Mouse (Mus musculus): Measurements from ENCODE around the gene Aurkb. TPM values are rescaled to one million over a fixed set of nuclear protein-coding genes. Genes with fewer than 3 reads are reported as not detected.

Aurkb gene
- polyA plus RNA-seq, 1 experiment: 44.0 TPM

DNA sequence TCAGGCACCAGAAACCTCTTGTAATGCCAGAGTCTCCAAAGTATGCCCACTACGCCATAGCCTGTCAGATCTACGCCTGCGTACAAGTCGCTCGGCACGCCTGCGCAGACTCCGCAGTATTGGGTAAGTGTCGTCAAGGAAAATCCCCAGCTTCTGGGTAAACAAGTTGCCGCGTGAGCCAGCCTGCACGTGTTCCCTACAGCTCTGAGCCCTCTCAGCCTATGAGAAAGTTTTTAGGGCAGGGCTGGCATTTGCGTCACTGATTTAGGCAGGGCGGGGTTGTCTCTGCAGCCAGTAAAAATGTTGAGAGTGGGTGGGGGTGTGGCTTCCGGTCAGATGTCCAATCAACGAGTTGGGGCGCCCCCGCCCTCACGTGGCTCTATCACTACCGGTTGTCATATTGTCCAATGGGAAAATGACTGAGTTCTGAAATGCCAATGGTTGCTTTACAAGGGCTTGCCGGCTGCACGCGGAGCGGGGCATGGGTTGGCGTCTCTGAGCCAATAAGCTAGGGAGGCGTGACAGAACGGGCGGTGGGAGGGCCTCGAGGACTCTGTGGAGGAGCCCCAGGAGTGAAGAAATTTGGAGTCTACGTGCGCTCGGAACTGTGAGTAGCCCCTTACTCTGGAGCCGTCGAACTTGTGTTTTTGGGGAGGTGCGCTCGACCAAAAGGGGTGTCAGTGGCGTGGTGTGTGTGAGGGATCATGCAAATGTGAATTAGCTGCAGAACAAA, 49.4 kb downstream of the Aurkb start, which contains the start of gene Per1:
Per1 (plus strand) TSS at position 521 of the 733 bp plus-strand sequence.
- TF ChIP-seq CTCF (IDR thresholded peaks at IDR 0.05; ENCODE audit: borderline replicate concordance, insufficient read depth, low read length) (no peak), POLR2A (IDR thresholded peaks at IDR 0.05; ENCODE audit: low read depth, low read length) (peak; percentile 78)
- H3K4me1 ChIP-seq (ENCODE audit: control insufficient read depth, insufficient read depth, low read length): peaks cover 11% of the 10 kb centered on the region
- H3K27ac ChIP-seq (ENCODE audit: insufficient read depth, low read length): peak within 1 kb of the TSS; percentile 72
- peak within 1 kb of the TSS; percentile 68 for H3K4me3 ChIP-seq (ENCODE audit: insufficient read depth, low read length)

DNA sequence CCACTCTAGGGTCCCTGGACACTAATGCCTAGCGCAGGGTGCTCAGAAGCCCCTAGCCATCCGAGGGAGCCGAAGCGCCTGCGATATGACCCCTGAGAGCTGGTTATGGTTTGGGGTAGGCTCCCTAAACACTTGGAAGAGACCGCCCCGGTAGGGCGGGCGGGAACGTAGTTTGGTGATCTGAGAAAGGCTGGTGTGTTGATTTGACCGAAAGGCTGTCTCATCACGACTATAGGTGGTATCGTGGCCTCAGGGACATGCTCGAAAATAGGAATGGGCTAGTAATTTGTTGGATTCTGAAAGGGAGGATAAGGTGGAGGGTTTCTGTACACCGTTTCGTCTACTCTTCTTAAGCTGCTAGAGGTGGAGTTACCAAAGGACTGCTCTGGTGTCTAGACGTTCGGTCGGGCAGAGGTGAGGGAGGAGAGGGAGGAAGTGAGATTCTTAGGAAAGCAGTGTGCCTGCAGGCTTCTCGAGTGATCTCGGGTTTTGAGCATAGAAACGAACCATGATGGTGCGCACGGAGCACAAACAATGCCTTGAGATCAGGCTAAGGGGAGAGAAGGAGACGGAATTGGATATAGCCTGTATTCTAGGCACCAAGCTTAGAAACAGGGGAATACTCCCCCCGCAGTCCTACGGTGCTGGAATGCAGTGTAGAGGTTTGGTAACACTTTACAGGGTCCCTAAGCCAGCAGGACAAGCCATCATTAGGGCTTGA, 50.2 kb downstream of the Aurkb start:
- H3K4me3 ChIP-seq (ENCODE audit: insufficient read depth, low read length): peak overlapping the region; percentile 68
- peaks cover 9% of the 10 kb centered on the region for H3K4me1 ChIP-seq (ENCODE audit: control insufficient read depth, insufficient read depth, low read length)
- H3K27ac ChIP-seq (ENCODE audit: insufficient read depth, low read length): peak overlapping the region; percentile 48
- TF ChIP-seq POLR2A (IDR thresholded peaks at IDR 0.05; ENCODE audit: low read depth, low read length) (no peak), CTCF (IDR thresholded peaks at IDR 0.05; ENCODE audit: borderline replicate concordance, insufficient read depth, low read length) (no peak)

DNA sequence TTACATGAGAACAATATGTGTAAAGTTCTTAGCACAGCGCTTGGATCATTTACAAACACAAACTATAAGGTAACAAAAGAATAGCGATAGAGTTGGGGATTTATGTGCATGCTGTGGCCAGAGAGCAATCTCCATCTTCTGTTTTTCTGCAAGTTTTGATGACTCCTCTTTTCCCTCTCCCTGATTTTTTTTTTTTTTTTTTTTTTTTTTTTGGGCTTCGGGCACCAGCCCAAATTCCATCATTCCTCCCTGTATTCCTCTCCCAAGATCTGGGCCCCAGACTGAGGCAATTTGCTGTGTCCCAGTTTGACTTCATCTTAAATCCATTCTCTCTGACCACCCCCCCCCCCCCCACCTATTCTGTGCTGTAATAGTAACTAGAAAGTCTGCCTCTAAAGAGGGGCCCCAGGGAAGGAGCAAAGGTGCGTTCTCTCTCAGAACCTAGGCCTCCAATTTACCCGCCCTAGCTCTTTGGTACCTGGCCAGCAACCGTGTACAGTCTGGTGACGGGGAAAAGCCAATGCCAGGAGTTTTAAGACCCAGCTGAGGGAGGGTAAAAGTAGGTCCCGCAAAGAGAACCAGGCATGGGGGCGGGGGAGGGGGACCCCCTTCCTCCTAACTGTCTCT, 51.0 kb downstream of the Aurkb start:
- peaks cover 12% of the 10 kb centered on the region for H3K4me1 ChIP-seq (ENCODE audit: control insufficient read depth, insufficient read depth, low read length)

GRCm38 (mm10) chr11:69096987-69097900, 51.8 kb downstream of the Aurkb start:
- H3K4me3 ChIP-seq (ENCODE audit: insufficient read depth, low read length): peak overlapping the region; percentile 24
- peak; percentile 51 for TF ChIP-seq POLR2A (IDR thresholded peaks at IDR 0.05; ENCODE audit: low read depth, low read length)
- no peak for TF ChIP-seq CTCF (IDR thresholded peaks at IDR 0.05; ENCODE audit: borderline replicate concordance, insufficient read depth, low read length)
- H3K4me1 ChIP-seq (ENCODE audit: control insufficient read depth, insufficient read depth, low read length): peaks cover 12% of the 10 kb centered on the region
- peak overlapping the region; percentile 92 for H3K27ac ChIP-seq (ENCODE audit: insufficient read depth, low read length)

More for the DNA sequence above, 51.0 kb downstream of the Aurkb start:
- Histone ChIP-seq H3K4me3 (ENCODE audit: insufficient read depth, low read length) (peak overlapping the region; percentile 68), H3K27ac (ENCODE audit: insufficient read depth, low read length) (peak overlapping the region; percentile 92)
- TF ChIP-seq CTCF (IDR thresholded peaks at IDR 0.05; ENCODE audit: borderline replicate concordance, insufficient read depth, low read length) (no peak), POLR2A (IDR thresholded peaks at IDR 0.05; ENCODE audit: low read depth, low read length) (no peak)

GRCm38 (mm10) chr11:69098039-69098761, 52.8 kb downstream of the Aurkb start:
- Histone ChIP-seq H3K27ac (ENCODE audit: insufficient read depth, low read length) (peak overlapping the region; percentile 87), H3K4me3 (ENCODE audit: insufficient read depth, low read length) (no peak overlapping the region), H3K4me1 (ENCODE audit: control insufficient read depth, insufficient read depth, low read length) (peaks cover 12% of the 10 kb centered on the region)
- TF ChIP-seq POLR2A (IDR thresholded peaks at IDR 0.05; ENCODE audit: low read depth, low read length) (peak; percentile 26; the same call in 1 of the 2 replicates), CTCF (IDR thresholded peaks at IDR 0.05; ENCODE audit: borderline replicate concordance, insufficient read depth, low read length) (no peak)

- no peak for TF ChIP-seq CTCF (IDR thresholded peaks at IDR 0.05; ENCODE audit: borderline replicate concordance, insufficient read depth, low read length)
- peak; percentile 37 for TF ChIP-seq POLR2A (IDR thresholded peaks at IDR 0.05; ENCODE audit: low read depth, low read length)
- H3K4me3 ChIP-seq (ENCODE audit: insufficient read depth, low read length): peak overlapping the region; percentile 76
- peak overlapping the region; percentile 70 for H3K27ac ChIP-seq (ENCODE audit: insufficient read depth, low read length)
- peaks cover 12% of the 10 kb centered on the region for H3K4me1 ChIP-seq (ENCODE audit: control insufficient read depth, insufficient read depth, low read length)
Measured at GRCm38 (mm10) chr11:69098762-69099091, 53.3 kb downstream of the Aurkb start.

DNA sequence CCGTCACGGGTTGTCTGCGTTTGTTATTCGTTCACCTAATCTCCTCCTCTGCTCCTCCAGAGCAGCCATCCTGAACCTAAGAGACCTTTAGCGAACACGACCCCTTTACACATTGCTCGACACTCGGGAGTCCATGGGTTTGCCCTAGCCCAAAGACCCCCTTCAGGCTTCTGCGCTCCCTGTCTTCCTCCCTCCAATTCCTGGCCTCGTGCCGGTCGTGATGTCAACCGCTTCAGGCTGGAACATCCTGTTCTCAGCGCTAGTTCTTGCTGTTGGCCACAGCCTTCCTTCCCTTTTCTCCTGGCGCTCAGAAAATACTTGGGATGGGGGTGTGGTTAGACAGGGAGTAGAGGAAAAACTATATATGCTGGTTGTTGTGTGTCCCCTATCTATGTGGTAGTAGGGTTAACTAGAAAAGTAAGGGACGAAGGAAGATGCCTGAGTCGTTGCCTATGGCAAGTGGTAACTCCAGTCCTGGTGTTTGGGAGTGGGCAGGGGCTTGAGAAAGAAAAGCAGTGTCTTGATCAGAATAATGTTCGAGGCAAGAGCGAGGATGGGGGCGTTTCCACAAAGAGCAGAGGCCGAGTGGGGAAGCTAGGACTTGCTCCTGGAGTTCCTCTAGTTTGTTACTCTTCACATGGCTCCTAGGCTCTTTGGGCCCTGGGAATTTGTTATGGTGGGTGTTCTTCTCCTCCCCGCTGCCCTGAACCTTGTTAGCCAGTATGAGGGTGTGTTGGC, 53.9 kb downstream of the Aurkb start:
- H3K27ac ChIP-seq (ENCODE audit: insufficient read depth, low read length): peak overlapping the region; percentile 70
- peaks cover 12% of the 10 kb centered on the region for H3K4me1 ChIP-seq (ENCODE audit: control insufficient read depth, insufficient read depth, low read length)
- peak overlapping the region; percentile 76 for H3K4me3 ChIP-seq (ENCODE audit: insufficient read depth, low read length)
- TF ChIP-seq POLR2A (IDR thresholded peaks at IDR 0.05; ENCODE audit: low read depth, low read length): peak; percentile 44
- no peak for TF ChIP-seq CTCF (IDR thresholded peaks at IDR 0.05; ENCODE audit: borderline replicate concordance, insufficient read depth, low read length)

- TF ChIP-seq POLR2A (IDR thresholded peaks at IDR 0.05; ENCODE audit: low read depth, low read length) (no peak; the same call in none of the 2 replicates), CTCF (IDR thresholded peaks at IDR 0.05; ENCODE audit: borderline replicate concordance, insufficient read depth, low read length) (no peak)
Measured at GRCm38 (mm10) chr11:69099915-69100345, 54.5 kb downstream of the Aurkb start.

More at GRCm38 (mm10) chr11:69099915-69100345, 54.5 kb downstream of the Aurkb start:
- peak overlapping the region; percentile 85 for H3K27ac ChIP-seq (ENCODE audit: insufficient read depth, low read length)
- peaks cover 12% of the 10 kb centered on the region for H3K4me1 ChIP-seq (ENCODE audit: control insufficient read depth, insufficient read depth, low read length)
- peak overlapping the region; percentile 76 for H3K4me3 ChIP-seq (ENCODE audit: insufficient read depth, low read length)

All from embryonic fibroblast, embryonic 13.5 days (primary cell).